Mouse (Mus musculus): Measurements from ENCODE around the gene Hba-a2. TPM values are rescaled to one million over a fixed set of nuclear protein-coding genes. Genes with fewer than 3 reads are reported as not detected.

Gene Hba-a2
- total RNA-seq, 1 experiment from 2014 or later = 33,715 TPM

Other genes with a start within 250 kb of the Hba-a2 start
- gene Il9r, start 96.2 kb upstream of the Hba-a2 start, total RNA-seq (2017) = 12.8 and 15.0 TPM in 2 replicates
- gene Snrnp25, start 91.1 kb upstream of the Hba-a2 start, total RNA-seq (2017) = 13.7 and 25.4 TPM in 2 replicates
- gene Rhbdf1, start 74.2 kb upstream of the Hba-a2 start, total RNA-seq (2017) = 3.6 and 4.7 TPM in 2 replicates
- 14.1 and 15.0 TPM in 2 replicates for gene Mpg, start 70.0 kb upstream of the Hba-a2 start, total RNA-seq (2017)
- gene Nprl3, start 28.8 kb upstream of the Hba-a2 start, total RNA-seq (2017) = 33.8 and 35.5 TPM in 2 replicates
- not detected in 2 replicates for gene Hba-x, start 20.1 kb upstream of the Hba-a2 start, total RNA-seq (2017)
- 3,990 and 4,153 TPM in 2 replicates for gene Hba-a1, start 13.0 kb upstream of the Hba-a2 start, total RNA-seq (2017)
- 1.2 TPM in 1 of 2 replicates, not detected in the other for gene Hbq1b, start 9.5 kb upstream of the Hba-a2 start, total RNA-seq (2017)
- gene Hbq1a, start 3.6 kb downstream of the Hba-a2 start, total RNA-seq (2017) = 0.98 TPM in 1 of 2 replicates, not detected in the other
- gene Sh3pxd2b, start 51.3 kb downstream of the Hba-a2 start, total RNA-seq (2017) = 0.23 and 0.25 TPM in 2 replicates
- 2.0 and 6.9 TPM in 2 replicates for gene Ubtd2, start 158.9 kb downstream of the Hba-a2 start, total RNA-seq (2017)
- 4.5 and 4.9 TPM in 2 replicates for gene Efcab9, start 235.6 kb downstream of the Hba-a2 start, total RNA-seq (2017)
- 193 and 200 TPM in 2 replicates for gene Stk10, start 236.8 kb downstream of the Hba-a2 start, total RNA-seq (2017)

Data from neutrophil, adult 5-6 weeks (primary cell).